Mouse (Mus musculus) lung, postnatal 25 days (tissue): ENCODE results near the gene Cd3g.

Experiments
- DNase-seq: peaks from one replicate; pipeline ENCODE4 v3.0.0; 2022; ENCODE audit warnings: low spot score

Gene Cd3g

GRCm38 (mm10) chr9:44980242-44980641, at the start of gene Cd3g:
Cd3g (minus strand) TSS chr9:44980431.
- peak; percentile 30 for DNase-seq

GRCm38 (mm10) chr9:45027376-45027775, 47.1 kb upstream of the Cd3g start:
- DNase-seq, result no peak

- no peak for DNase-seq
Measured at GRCm38 (mm10) chr9:45024187-45024586, 44.0 kb upstream of the Cd3g start.

GRCm38 (mm10) chr9:45023638-45024037, 43.4 kb upstream of the Cd3g start:
- DNase-seq, result no peak

- DNase-seq, result peak; percentile 65
Measured at GRCm38 (mm10) chr9:45022800-45023199, 42.6 kb upstream of the Cd3g start.

GRCm38 (mm10) chr9:45018031-45018430, 37.8 kb upstream of the Cd3g start:
- DNase-seq, result no peak

- DNase-seq, result no peak
Measured at GRCm38 (mm10) chr9:45015841-45016240, 35.6 kb upstream of the Cd3g start.

- DNase-seq, result no peak
Measured at GRCm38 (mm10) chr9:45014879-45015278, 34.6 kb upstream of the Cd3g start.

GRCm38 (mm10) chr9:45011291-45011690, 31.1 kb upstream of the Cd3g start:
- no peak for DNase-seq

GRCm38 (mm10) chr9:45010461-45010860, 30.2 kb upstream of the Cd3g start:
- no peak for DNase-seq

- no peak for DNase-seq
Measured at GRCm38 (mm10) chr9:45009180-45010078, 29.2 kb upstream of the Cd3g start, which contains the start of gene Cd3e. Cd3e (minus strand) TSS chr9:45009627.

GRCm38 (mm10) chr9:45008342-45008741, 28.1 kb upstream of the Cd3g start:
- DNase-seq, result no peak

- no peak for DNase-seq
Measured at GRCm38 (mm10) chr9:45007404-45007803, 27.2 kb upstream of the Cd3g start.

- no peak for DNase-seq
Measured at GRCm38 (mm10) chr9:45000249-45000648, 20.0 kb upstream of the Cd3g start.

- DNase-seq, result no peak
Measured at GRCm38 (mm10) chr9:44999776-45000175, 19.5 kb upstream of the Cd3g start.

- DNase-seq, result no peak
Measured at GRCm38 (mm10) chr9:44999171-44999570, 18.9 kb upstream of the Cd3g start.

GRCm38 (mm10) chr9:44998138-44998537, 17.9 kb upstream of the Cd3g start:
- DNase-seq, result no peak

- DNase-seq, result no peak
Measured at GRCm38 (mm10) chr9:44996590-44996989, 16.4 kb upstream of the Cd3g start.

GRCm38 (mm10) chr9:44994962-44995361, 14.7 kb upstream of the Cd3g start:
- DNase-seq, result no peak

- no peak for DNase-seq
Measured at GRCm38 (mm10) chr9:44993268-44993667, 13.0 kb upstream of the Cd3g start.

GRCm38 (mm10) chr9:44992271-44992670, 12.0 kb upstream of the Cd3g start:
- no peak for DNase-seq

- DNase-seq, result no peak
Measured at GRCm38 (mm10) chr9:44991821-44992220, 11.6 kb upstream of the Cd3g start.

GRCm38 (mm10) chr9:44986976-44987375, 6.7 kb upstream of the Cd3g start:
- DNase-seq, result no peak
